Mouse (Mus musculus) CH12F3 (cell line): ENCODE results near the gene Tas2r144.

Experiments used
- in situ Hi-C: fragments of 300-500 bp; cut with MboI; formaldehyde crosslinking; loops from 2 replicates; pipeline ENCODE4 v1.14.3; 2020; ENCODE audit warnings: low sequenced_read_pairs

Tas2r144 gene

DNA sequence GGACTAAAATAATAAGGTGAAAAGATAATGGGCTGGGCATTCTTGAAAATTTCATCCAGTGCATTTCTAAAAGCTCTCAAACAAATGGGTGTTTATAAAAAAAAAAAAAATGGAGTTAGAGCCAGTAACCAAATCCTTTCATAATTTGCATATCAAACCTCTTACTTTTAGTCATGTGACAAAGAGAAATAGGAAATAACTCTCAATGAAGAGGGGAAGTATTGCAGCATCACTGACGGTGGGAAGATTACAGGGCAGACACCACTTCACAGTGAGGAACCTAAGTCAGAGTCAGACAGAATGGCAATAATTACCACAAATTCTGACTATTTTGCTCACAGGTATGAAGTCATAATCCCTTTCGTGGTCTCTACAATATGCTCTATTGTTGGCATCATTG, at the start of gene Tas2r144:
TSS of gene Tas2r144 (plus strand) at position 301 of the 400 bp plus-strand sequence.
- in situ Hi-C loops: no loop called here

- in situ Hi-C loops: no loop called here
These were observed 32.7 kb upstream of the Tas2r144 start for GRCm38 (mm10) chr6:42182462-42182861.

- in situ Hi-C loops: no loop called here
These were observed 28.9 kb upstream of the Tas2r144 start for GRCm38 (mm10) chr6:42186230-42186629.

DNA sequence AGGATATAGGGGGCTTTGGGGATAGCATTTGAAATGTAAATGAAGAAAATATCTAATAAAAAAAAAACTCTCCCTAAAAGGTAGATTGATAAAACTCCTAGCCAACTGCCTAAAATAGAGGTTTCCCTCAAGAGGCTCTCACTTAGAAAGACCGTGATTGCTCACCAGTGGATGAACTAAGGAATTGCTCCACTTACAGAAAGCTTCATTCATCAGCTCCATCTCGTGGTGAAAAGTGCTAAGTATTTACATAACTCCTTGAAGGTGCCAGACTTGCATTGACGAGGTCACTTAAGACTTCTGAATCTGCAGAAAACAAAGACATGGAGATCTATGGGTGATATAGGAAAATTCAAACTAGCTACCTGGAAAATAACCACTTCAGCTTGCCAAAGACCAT, 17.4 kb upstream of the Tas2r144 start:
- in situ Hi-C loops: no loop called here

- in situ Hi-C loops: no loop called here
These were observed 15.6 kb upstream of the Tas2r144 start for GRCm38 (mm10) chr6:42199498-42199897.

- in situ Hi-C loops: no loop called here
These were observed 7.2 kb downstream of the Tas2r144 start for GRCm38 (mm10) chr6:42222286-42222685.

GRCm38 (mm10) chr6:42225046-42225445, 9.9 kb downstream of the Tas2r144 start:
- in situ Hi-C loops: no loop called here

DNA sequence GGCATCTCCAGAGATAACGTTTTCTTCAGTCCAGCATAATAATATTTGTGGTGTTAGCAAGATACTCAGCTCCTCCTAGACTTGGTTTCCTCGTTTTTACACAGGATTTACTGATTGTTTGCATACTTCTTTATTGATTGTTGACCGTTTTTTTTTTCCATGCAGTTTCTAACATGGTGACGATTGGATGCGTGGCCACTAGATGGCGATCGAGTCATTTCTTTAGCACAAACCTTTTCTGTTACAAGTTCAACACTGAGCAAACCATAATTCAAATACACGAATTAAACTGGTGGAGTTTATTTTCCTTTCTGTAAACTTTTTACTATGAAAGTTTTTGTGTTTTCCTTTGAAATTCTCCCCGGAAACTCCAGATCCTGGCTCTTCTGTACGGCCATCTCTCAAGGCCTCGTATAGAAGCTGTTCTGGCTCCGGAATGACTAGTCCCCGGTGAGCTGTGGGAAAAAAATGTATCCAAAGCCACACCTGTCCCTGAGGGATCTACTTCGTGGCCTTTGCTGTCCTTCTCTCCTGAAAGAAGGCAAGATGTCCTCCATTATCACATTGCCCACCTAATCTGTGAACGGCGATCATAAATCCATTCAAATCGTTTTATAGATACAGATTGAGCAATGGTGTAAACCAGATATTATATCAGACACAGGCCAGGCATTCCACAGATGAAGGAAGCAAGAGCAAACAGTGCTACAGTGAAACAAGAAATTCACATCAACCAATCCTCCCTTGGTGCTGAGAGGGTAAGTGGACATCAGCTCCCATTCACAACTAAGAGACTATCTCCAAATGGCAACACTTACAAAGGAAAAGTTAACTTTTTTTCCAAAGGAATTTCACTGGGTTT, 12.3 kb downstream of the Tas2r144 start:
- in situ Hi-C loops: no loop called here

DNA sequence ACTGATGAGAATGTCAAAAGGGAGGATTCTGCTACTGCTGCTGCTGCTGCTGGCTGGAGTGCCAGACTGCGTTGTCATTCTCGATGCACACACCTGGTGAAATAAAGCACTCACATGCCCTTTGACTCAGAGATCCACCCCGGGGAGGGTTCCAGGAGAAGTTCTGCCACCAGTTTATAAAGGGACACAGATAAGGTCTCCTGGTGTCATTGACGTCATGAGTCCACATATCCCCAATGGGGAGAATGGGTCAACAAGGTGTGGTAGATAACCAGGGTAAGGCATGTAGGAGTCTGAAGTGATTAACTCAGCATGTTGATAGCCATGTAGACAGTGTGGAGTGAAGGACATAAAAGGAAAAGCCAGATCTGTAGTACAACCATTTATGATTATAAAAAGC, 14.5 kb downstream of the Tas2r144 start:
- in situ Hi-C loops: no loop called here

GRCm38 (mm10) chr6:42231191-42231590, 16.1 kb downstream of the Tas2r144 start:
- in situ Hi-C loops: no loop called here

- in situ Hi-C loops: no loop called here
These were observed 22.2 kb downstream of the Tas2r144 start for GRCm38 (mm10) chr6:42237276-42237805.

DNA sequence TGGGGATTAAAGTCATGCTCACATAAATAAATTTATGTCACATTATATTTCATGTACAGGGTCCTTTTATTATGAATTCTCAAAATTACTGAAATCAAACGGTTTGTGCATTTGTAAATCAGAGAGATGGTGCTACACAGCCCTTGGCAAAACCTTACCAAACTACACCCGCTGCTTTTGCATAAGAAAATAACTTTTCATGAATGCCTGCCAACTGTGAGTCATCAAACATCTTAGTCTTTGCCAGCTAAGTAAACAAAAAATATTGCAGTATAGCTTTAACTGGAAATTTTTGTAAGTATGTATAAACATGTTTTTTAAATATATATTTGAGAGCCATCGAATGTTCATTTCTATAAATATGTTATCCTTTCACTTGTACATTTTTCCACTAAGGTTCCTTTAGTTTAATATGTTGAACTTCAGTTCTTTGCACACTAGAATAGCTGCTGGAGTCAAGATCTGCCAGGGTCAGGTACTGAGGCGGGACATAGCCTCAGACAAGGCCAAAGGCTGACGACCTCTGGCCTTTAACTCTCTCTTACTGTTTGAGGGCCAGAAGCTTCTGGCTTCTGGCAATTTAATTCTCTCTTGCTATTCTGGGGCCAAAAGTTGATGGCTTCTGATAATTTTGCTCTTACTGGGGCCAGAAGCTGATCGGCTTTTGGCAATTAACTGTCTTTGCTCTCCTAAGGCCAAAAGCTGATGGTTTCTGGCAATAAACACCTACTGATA, 26.4 kb downstream of the Tas2r144 start:
- in situ Hi-C loops: no loop called here

DNA sequence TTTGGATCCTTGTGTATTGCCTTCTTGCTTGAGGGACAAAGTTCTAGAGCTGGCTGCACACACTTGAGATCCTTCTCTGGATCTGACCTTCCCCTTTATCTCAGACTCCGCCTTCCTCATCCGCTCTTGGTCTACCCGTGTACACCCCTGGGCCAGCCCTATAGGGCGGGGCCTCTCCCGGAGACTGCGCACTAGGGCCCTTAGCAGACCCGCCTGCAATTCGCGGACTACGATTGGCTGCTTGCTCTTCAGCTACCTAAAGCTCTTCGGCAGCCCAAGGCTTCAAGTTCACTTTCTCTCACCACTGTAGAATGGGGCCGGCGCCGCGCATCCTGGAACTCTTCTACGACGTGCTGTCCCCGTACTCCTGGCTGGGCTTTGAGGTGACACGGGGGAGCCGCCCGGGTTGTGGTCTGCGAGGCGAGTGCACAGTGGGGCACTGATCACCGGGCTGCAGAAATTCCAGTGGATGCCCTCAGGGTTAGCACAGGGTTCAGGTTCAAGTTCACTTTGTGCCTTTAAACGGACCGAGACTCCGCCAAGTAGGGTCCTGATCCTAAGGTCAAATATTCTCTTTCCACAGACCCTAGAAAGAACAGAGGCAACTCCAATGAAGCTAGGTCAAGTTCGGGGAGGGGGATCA, 30.7 kb downstream of the Tas2r144 start, which contains the start of gene Gstk1:
TSS of gene Gstk1 (plus strand) at position 225 of the 643 bp plus-strand sequence.
- in situ Hi-C loops: no loop called here

- in situ Hi-C loops: no loop called here
These were observed 32.0 kb downstream of the Tas2r144 start for GRCm38 (mm10) chr6:42247173-42247572.

- in situ Hi-C loops: no loop called here
These were observed 32.9 kb downstream of the Tas2r144 start for GRCm38 (mm10) chr6:42247981-42248380.

- in situ Hi-C loops: no loop called here
These were observed 36.7 kb downstream of the Tas2r144 start for GRCm38 (mm10) chr6:42251791-42252190.

DNA sequence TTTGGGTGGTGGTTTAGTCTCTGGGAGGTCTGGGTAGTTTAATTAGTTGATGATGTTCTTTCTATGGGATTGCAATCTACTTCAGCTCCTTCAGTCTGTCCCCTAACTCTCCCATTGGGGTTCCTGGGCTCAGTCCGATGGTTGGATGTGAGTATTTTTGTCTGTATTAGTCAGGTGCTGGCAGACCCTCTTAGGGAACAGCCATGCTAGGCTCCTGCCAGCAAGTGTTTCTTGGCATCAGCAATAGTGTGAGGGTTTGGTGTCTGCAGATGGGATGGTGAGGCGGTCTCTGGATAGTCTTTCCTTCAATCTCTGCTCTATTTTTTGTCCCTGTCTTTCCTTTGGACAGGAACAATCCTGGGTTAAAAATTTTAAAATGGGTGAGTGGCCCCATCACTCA, 38.0 kb downstream of the Tas2r144 start:
- in situ Hi-C loops: no loop called here

- in situ Hi-C loops: no loop called here
These were observed 42.3 kb downstream of the Tas2r144 start for GRCm38 (mm10) chr6:42257303-42257863.

DNA sequence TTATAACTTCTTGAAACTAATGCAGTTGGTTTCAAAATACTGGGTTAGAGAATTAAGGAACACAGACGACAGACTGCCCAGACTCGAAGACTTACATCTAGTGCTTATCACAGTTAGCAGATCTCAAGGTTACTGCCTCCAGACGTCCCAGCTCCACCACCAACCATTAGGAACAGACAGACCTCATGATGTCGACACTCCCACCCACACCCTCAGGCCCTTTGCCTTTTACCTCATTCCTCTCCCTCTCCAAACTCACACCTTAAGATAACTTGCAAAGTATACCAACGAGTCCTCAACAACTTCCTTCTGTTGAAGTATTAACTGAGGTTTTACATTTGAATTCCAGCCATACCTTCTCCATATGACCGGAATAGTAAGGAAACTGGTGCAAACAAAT, 45.3 kb downstream of the Tas2r144 start:
- in situ Hi-C loops: no loop called here

DNA sequence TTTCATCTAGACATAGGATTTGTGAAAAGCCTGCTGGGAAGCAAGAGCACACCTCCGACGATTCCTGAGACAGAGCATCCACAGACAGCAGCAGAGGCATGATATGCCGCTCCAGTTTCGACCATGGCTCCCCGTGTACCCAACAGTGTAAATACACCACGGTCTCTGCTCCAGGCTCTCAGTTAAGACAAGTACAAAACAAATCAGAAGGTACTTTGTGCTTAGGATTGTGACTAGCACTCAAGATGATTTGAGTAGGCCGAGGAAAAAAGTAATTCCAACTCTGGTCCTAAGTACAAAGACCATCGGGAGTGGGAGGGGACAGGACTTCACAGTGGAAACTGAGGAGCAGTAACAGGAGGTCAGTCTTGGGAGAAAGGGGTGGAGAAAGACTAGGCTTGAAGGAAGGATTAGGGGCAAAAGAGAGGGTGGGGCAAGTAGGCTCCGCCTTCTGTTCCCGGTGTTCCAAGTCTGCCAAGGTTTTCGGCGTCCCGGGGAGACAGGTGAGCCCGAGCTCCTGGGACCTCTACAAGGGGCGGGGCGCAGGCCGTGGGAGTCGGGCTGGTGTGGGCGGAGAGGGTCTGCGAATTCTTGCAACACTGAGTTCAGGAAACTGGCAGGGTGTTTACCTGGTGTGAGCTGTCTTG, 46.5 kb downstream of the Tas2r144 start, which contains the start of gene Tmem139:
TSS of gene Tmem139 (plus strand) at position 447 of the 647 bp plus-strand sequence.
- in situ Hi-C loops: no loop called here
